Mouse (Mus musculus) intestine, embryonic 15.5 days (tissue): ENCODE data around the gene Samd5. TPM values are rescaled to one million over a fixed set of nuclear protein-coding genes. Genes with fewer than 3 reads are reported as not detected.
A peak's percentile ranks its signal among the peaks of the same experiment; 100 is the strongest.

ENCODE experiments used
- ATAC-seq: fragments of 200-750 bp; cut with Nextera tagmentation; 2 replicates; pipeline ENCODE4 v1.8.0; 2017; ENCODE audit warnings: moderate TSS enrichment, moderate library complexity
- H3K27ac ChIP-seq: fragments of 300-500 bp; sonication (generic); 2 replicates; pipeline ENCODE4 v1.5.1; 2015; ENCODE audit warnings: mild to moderate bottlenecking, inconsistent platforms
- H3K27me3 ChIP-seq: fragments of 300-500 bp; sonication (generic); replicated peaks from 2 replicates; pipeline ENCODE4 v1.6.1; 2015; ENCODE audit warnings: inconsistent platforms
- H3K36me3 ChIP-seq: fragments of 300-500 bp; sonication (generic); 2 replicates; pipeline ENCODE4 v1.6.1; 2015; ENCODE audit warnings: inconsistent platforms
- H3K4me1 ChIP-seq: fragments of 300-500 bp; sonication (generic); replicated peaks from 2 replicates; pipeline ENCODE4 v1.6.1; 2015; ENCODE audit warnings: inconsistent platforms
- H3K4me2 ChIP-seq: fragments of 300-500 bp; sonication (generic); replicated peaks from 2 replicates; pipeline ENCODE4 v1.6.1; 2015; ENCODE audit warnings: mild to moderate bottlenecking, inconsistent platforms
- H3K4me3 ChIP-seq: fragments of 300-500 bp; sonication (generic); replicated peaks from 2 replicates; pipeline ENCODE4 v1.5.1; 2015; ENCODE audit warnings: inconsistent platforms
- H3K9ac ChIP-seq: fragments of 300-500 bp; sonication (generic); 2 replicates; pipeline ENCODE4 v1.6.1; 2015; ENCODE audit warnings: inconsistent platforms
- H3K9me3 ChIP-seq: fragments of 300-500 bp; sonication (generic); 2 replicates; pipeline ENCODE4 v1.6.1; 2016; ENCODE audit warnings: inconsistent platforms
- WGBS: fragments of 180-500 bp; shearing (Covaris S2); methylation state at CpG from one replicate; pipeline ENCODE4 v1.1.7; 2015; 5-methylcytosine and 5-hydroxymethylcytosine counted together
- polyA plus RNA-seq: library from polyadenylated mRNA; unstranded; fragments of >200 nt; fragmentation: Nextera tagmentation; extraction: Ambion mirVana; gene quantifications from 2 replicates; pipeline ENCODE4 v1.2.1, GENCODE M21; 2015

The Samd5 gene
- polyA plus RNA-seq, 1 experiment from 2014 or later = 7.1 TPM

DNA sequence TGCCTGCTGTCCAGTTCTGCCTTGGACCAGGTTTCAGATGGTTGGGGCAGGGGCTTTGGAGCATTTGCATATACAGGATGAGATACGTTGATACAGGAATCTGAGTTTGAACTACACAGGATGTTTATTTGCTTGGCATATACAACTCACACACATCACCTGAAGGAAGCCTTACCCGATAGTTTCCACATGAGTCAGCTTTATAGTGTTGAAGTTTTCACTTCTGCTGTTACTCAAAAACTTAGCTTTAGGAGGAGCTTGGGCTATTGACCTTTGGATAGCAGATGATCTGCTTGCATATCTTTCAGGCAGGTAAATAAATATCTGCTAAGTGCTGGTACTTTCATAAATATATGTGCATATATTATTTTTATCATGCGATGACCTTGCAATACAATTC is 28.6 kb downstream of the Samd5 start:
- Histone ChIP-seq H3K27me3 (no peaks in the 10 kb centered on the region), H3K36me3 (no peaks in the 10 kb centered on the region), H3K4me1 (peaks cover 12% of the 10 kb centered on the region; the same call in 1 of the 2 replicates), H3K9me3 (no peaks in the 10 kb centered on the region), H3K27ac (no peak overlapping the region), H3K9ac (no peak overlapping the region), H3K4me2 (no peak overlapping the region), H3K4me3 (no peak overlapping the region)
- 69% methylated on average over 3 of the region's 3 CpGs for WGBS
- ATAC-seq = no peak

DNA sequence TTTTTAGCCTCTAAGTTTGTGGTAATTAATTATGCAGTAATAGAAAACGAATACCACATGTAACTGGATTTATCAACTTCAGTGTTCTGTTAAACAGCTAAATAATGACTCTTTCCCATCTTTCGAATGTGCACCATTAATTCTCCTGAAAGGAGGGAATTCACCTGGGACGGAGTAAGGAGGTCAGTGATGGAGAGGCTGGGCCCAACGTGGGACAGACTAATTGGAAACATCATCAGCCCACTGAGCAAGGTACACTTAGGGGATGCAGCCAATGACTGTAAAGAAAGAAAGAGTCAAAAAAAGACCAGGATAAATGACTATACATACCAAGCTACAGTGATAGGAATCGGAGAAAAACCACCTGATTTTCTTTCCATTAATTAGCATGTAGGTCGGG is 31.5 kb downstream of the Samd5 start:
- Histone ChIP-seq H3K27ac (no peak overlapping the region), H3K4me2 (no peak overlapping the region), H3K4me1 (0 out of 2 replicates have a peak, but pooled peaks cover 8% of the 10 kb centered on the region), H3K27me3 (no peaks in the 10 kb centered on the region), H3K9ac (no peak overlapping the region), H3K36me3 (no peaks in the 10 kb centered on the region), H3K9me3 (no peaks in the 10 kb centered on the region), H3K4me3 (no peak overlapping the region)
- ATAC-seq = no peak
- 76% methylated on average over 6 of the region's 6 CpGs for WGBS

DNA sequence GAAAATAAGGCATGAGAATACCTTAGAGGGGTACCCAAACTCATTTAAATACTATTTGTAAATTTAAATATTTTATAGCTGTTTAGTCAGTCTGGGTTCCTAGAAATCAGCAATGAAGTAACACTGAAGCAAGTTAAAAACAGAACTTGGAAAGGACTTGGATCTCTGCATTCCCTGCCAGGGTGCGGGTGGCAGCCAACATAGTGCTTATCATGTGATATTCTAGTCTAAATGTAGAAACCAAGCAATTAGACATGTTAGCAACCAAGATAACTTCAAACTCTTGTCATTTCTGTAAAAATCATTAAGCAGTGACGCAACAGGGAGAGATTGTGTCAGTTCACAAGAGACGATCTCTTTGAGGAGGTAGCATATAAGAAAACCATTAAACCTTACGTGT is 32.9 kb downstream of the Samd5 start:
- Histone ChIP-seq H3K36me3 (no peaks in the 10 kb centered on the region), H3K27me3 (no peaks in the 10 kb centered on the region), H3K4me3 (no peak overlapping the region), H3K4me2 (no peak overlapping the region), H3K9ac (no peak overlapping the region), H3K27ac (no peak overlapping the region), H3K4me1 (0 out of 2 replicates have a peak, but pooled peaks cover 8% of the 10 kb centered on the region), H3K9me3 (no peaks in the 10 kb centered on the region)
- ATAC-seq = no peak
- 86% methylated on average over 4 of the region's 4 CpGs for WGBS

DNA sequence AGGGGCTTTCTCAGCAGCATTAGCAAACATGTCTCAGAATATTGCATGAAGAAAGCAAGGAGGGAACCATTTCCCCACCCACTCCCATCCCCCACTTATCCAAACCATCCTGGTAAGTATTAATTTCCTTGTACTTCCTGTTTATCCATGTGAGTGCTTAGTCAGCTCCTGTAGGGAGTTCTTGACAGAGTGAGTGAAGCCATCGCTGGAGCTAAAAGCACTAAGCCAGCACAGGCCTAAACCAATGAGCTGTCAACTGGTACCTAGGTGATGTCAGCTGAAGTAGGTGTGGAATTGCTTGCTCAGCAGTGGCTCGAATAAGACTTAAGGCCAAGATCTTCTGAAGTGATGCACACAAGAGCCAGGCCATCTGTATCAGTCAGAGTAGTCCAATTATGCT is 34.3 kb downstream of the Samd5 start:
- 58% methylated on average over 2 of the region's 2 CpGs for WGBS
- no peak overlapping the region for H3K4me2 ChIP-seq
- no peaks in the 10 kb centered on the region for H3K27me3 ChIP-seq
- no peaks in the 10 kb centered on the region for H3K9me3 ChIP-seq
- no peak overlapping the region for H3K27ac ChIP-seq
- H3K4me1 ChIP-seq = 0 out of 2 replicates have a peak, but pooled peaks cover 5% of the 10 kb centered on the region
- H3K9ac ChIP-seq = no peak overlapping the region
- ATAC-seq = no peak
- no peak overlapping the region for H3K4me3 ChIP-seq
- no peaks in the 10 kb centered on the region for H3K36me3 ChIP-seq

DNA sequence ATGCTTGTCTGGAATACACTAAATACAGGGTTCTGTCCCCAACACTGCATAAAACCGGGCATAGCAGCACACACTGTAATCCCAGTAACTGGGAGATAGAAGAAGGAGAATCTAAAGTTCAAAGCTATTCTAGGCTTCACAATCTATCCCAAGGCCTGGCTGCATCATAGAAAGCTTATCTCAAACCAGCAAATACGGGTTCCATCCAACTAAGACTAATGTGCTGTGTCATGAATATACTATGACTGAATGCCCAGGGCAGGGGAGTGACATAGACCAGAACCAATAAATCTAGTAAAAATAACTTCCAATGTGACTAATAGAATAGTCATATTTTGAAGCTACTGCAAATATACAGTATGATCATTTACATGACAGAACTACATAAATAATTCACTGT is 35.0 kb downstream of the Samd5 start:
- WGBS = 76% methylated on average over 2 of the region's 2 CpGs
- Histone ChIP-seq H3K27ac (no peak overlapping the region), H3K4me1 (0 out of 2 replicates have a peak, but pooled peaks cover 5% of the 10 kb centered on the region)

DNA sequence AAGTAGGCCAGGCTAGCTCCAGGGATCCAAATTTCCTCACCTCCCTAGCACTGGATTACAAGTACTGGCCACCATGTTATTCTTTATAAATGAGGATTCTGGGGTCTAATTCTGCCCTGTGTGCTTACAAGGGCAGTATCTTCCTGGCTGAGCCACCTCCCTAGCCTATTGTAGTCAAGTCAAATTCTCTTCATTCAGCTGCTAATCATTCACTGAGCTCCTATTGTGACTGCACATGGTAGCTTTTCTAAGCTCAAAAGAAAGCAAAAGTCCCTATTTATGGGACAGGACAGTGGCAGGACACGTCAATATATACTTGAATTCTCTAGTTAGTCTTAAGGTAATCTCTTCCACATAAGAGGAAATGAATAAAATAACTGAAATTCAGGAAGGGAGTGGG is 49.7 kb downstream of the Samd5 start:
- Histone ChIP-seq H3K27me3 (no peaks in the 10 kb centered on the region), H3K27ac (no peak overlapping the region), H3K9ac (no peak overlapping the region), H3K4me3 (no peak overlapping the region), H3K9me3 (no peaks in the 10 kb centered on the region), H3K36me3 (no peaks in the 10 kb centered on the region), H3K4me2 (no peak overlapping the region), H3K4me1 (peaks cover 6% of the 10 kb centered on the region)
- WGBS = 68% methylated on average over 1 of the region's 1 CpGs
- no peak for ATAC-seq

More for the DNA sequence above, 35.0 kb downstream of the Samd5 start:
- Histone ChIP-seq H3K9ac (no peak overlapping the region), H3K4me2 (no peak overlapping the region), H3K36me3 (no peaks in the 10 kb centered on the region), H3K4me3 (no peak overlapping the region), H3K9me3 (no peaks in the 10 kb centered on the region), H3K27me3 (no peaks in the 10 kb centered on the region)
- ATAC-seq = no peak

DNA sequence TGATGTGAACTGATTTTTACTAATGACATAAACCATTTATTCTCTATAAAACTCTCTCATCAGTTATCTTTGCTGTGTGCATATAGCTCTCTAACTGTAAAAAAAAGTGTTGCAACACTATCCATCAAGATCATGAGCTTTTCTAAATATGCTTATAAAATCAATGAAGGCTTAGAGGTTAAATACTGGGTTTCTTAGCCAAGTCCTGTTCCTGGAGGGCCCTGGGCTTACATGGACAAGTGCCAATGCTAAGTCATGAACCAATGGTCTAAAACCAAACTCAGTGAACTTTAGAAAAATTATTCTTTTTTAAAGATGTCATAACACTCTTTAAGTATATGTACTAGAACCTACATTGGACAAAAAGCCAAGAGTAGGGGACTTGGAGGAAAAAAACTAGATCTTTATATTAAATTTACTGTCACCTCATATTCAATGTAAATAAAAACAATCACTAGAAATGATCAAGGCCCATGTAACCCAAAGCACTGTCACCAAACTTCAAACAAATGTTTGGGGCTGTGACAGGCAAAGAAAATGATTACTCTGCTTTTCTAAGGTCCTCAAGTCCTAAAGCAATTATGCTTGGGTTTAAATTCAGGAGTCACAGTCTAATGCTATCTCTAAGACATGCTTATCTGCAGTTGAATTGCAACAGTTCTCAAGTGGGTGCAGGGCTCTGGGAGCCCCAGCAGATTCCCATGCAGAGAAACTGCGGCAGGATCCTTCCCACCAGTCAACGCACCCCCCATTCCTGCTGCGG is 52.9 kb downstream of the Samd5 start:
- H3K36me3 ChIP-seq = no peaks in the 10 kb centered on the region
- H3K4me1 ChIP-seq = peaks cover 6% of the 10 kb centered on the region
- no peak; the same call in 1 of the 2 replicates for ATAC-seq
- 75% methylated on average over 3 of the region's 3 CpGs for WGBS
- H3K27ac ChIP-seq = no peak overlapping the region
- no peaks in the 10 kb centered on the region for H3K27me3 ChIP-seq
- H3K9ac ChIP-seq = no peak overlapping the region
- H3K9me3 ChIP-seq = no peaks in the 10 kb centered on the region
- no peak overlapping the region for H3K4me3 ChIP-seq
- no peak overlapping the region for H3K4me2 ChIP-seq

DNA sequence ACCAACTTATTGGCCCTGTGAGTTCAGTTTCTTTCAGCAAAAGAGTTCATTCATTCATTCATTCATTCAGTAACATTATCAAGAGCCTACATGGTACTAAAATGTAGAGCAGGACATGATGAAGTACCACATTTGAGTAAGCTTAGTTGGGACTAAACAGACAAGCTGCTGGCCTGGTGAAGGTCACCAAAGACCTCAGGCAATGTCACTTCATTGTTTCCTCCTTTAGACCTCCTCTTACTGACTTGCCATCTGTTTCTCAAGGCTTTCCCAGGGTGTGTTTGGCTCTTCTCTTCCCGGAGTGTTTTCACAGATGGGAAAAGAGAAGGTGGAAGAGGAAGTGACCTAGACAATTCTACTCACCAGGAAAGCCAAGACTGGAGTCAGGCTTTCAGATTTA is 54.0 kb downstream of the Samd5 start:
- Histone ChIP-seq H3K4me3 (no peak overlapping the region), H3K27me3 (no peaks in the 10 kb centered on the region), H3K27ac (no peak overlapping the region), H3K9ac (no peak overlapping the region), H3K9me3 (no peaks in the 10 kb centered on the region), H3K4me2 (no peak overlapping the region), H3K4me1 (peaks cover 6% of the 10 kb centered on the region), H3K36me3 (no peaks in the 10 kb centered on the region)
- no peak for ATAC-seq
- 48% methylated on average over 1 of the region's 1 CpGs for WGBS

DNA sequence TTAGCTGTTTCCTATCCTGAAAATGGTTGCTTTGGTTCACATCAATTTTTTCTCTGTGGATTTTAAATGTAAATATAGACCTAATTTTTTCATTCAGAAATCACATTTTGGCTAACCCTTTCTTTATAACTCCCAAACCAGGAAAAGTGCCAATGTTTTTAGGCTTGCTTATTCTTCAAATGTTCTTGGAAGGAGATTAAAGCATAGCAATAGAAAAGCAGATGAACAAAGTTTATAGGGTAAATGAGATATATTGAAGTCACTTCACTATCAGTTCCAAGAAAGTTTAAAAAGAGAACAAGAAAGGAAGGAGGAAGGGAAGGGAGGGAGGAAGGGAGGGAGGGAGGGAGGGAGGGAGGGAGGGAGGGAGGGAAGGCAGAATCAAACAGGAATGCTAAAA is 60.0 kb downstream of the Samd5 start:
- Histone ChIP-seq H3K36me3 (no peaks in the 10 kb centered on the region), H3K9me3 (no peaks in the 10 kb centered on the region), H3K4me3 (no peak overlapping the region), H3K27me3 (no peaks in the 10 kb centered on the region), H3K4me2 (no peak overlapping the region), H3K27ac (no peak overlapping the region), H3K4me1 (no peaks in the 10 kb centered on the region), H3K9ac (no peak overlapping the region)
- no peak for ATAC-seq

DNA sequence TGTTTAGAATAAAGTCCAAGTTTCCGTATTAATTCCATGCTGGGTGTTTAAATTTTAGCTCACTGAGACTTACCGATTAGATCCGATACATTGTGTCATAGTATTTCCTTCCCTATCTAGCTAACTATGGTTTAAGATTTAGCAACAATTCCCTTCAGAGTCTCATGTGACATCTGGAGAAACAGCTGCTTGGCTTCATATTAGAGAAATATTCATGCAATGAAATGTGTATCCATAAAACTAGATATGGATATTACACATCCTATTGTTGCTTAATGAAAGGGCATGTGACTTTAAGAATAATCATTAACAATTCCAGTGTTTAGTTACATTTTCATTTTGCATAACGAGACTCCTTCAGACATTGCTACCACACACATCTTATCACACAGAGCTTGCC is 66.2 kb downstream of the Samd5 start:
- ATAC-seq = no peak
- Histone ChIP-seq H3K9ac (no peak overlapping the region), H3K4me2 (no peak overlapping the region), H3K27me3 (no peaks in the 10 kb centered on the region), H3K4me3 (no peak overlapping the region), H3K4me1 (0 out of 2 replicates have a peak, but pooled peaks cover 4% of the 10 kb centered on the region), H3K36me3 (no peaks in the 10 kb centered on the region), H3K9me3 (no peaks in the 10 kb centered on the region), H3K27ac (no peak overlapping the region)
- 77% methylated on average over 4 of the region's 4 CpGs for WGBS

DNA sequence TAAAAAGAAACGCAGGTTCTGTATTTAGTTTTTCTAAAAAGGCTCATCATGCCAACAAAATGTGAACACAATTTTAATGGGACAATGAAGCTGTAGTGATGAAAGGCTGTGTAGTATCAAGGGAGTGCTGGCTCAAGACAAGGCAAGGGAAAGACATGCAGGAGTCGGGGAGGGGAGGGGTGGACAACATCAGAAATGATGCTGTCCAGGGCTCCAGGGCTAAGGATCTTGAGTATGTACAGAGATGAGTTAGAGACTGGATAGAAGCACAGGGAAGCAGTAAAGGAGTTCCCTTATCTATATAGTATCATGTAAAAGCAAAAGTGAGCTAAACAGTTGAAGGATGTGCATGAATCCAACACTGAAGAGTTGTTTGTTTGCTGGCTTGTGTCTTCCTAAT is 67.9 kb downstream of the Samd5 start:
- Histone ChIP-seq H3K4me1 (0 out of 2 replicates have a peak, but pooled peaks cover 6% of the 10 kb centered on the region), H3K9me3 (no peaks in the 10 kb centered on the region), H3K36me3 (no peaks in the 10 kb centered on the region), H3K4me3 (no peak overlapping the region), H3K4me2 (no peak overlapping the region), H3K27ac (no peak overlapping the region), H3K9ac (no peak overlapping the region), H3K27me3 (no peaks in the 10 kb centered on the region)
- ATAC-seq = peak; percentile 56; the same call in 1 of the 2 replicates
- 56% methylated on average over 2 of the region's 2 CpGs for WGBS

DNA sequence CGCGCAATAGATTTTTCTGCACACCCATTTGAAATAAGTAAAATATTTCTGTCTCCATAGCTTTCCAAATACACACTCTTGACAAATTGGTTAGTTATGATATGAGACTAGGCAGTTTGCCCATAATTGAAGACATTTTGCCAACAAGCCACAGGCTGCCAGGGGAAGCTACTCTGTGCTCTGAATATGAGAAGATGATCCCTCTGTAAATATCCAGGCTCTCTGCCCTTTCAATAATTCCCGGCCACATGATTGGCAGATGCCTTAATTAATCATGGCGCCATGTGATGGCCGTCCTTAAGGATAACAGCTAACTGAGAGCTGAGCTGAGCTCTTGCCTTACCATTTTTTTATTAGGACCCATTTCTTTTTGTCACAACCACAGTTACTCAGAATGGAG is 69.4 kb downstream of the Samd5 start:
- no peak overlapping the region for H3K4me2 ChIP-seq
- no peak overlapping the region for H3K9ac ChIP-seq
- 0 out of 2 replicates have a peak, but pooled peaks cover 6% of the 10 kb centered on the region for H3K4me1 ChIP-seq
- H3K4me3 ChIP-seq = no peak overlapping the region
- no peaks in the 10 kb centered on the region for H3K9me3 ChIP-seq
- ATAC-seq = no peak
- H3K27me3 ChIP-seq = no peaks in the 10 kb centered on the region
- WGBS = 78% methylated on average over 5 of the region's 5 CpGs
- H3K27ac ChIP-seq = no peak overlapping the region
- no peaks in the 10 kb centered on the region for H3K36me3 ChIP-seq

DNA sequence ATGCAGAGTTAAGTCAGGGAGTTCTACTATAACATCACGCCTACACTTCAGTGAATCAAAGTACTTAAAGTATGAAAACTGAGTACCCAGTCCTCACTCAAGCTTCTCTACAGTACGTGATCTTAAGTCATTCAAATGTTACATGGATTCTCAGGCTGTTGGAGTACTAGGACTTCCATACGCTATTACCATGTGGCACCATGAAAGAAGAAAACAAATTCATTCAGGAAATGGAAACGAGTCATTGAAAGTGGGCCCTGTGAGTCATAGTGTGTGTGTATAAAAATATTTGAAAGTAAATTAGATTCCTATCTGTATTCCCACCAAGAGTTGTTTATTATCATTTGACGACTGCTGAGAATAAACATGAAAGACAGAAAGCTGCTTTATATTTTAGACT is 71.7 kb downstream of the Samd5 start:
- H3K36me3 ChIP-seq = no peaks in the 10 kb centered on the region
- WGBS = 57% methylated on average over 5 of the region's 5 CpGs
- H3K27me3 ChIP-seq = no peaks in the 10 kb centered on the region
- no peak overlapping the region for H3K27ac ChIP-seq
- 0 out of 2 replicates have a peak, but pooled peaks cover 3% of the 10 kb centered on the region for H3K4me1 ChIP-seq
- H3K9ac ChIP-seq = no peak overlapping the region
- no peak overlapping the region for H3K4me3 ChIP-seq
- no peaks in the 10 kb centered on the region for H3K9me3 ChIP-seq
- H3K4me2 ChIP-seq = no peak overlapping the region
- no peak for ATAC-seq
